In genomic region chr1:182959251-182959691, GRCm38 (mm10) we compare ENCODE assay signal across 8 mouse cellular contexts. TPM values are rescaled to one million over a fixed set of nuclear protein-coding genes. Genes with fewer than 3 reads are reported as not detected.
DNase-seq lines count a peak whose midpoint lies in the region; TF ChIP-seq lines count a peak whose summit lies in the region.

No protein-coding gene starts in this region.

- H3K36me3 ChIP-seq in ES-Bruce4 (ENCODE audit: control insufficient read depth, insufficient read depth, low read length, poor library complexity, severe bottlenecking): no peaks in the 10 kb centered on the region
- H3K36me3 ChIP-seq in heart, adult 2 months (ENCODE audit: control insufficient read depth, insufficient read depth, low read length): no peaks in the 10 kb centered on the region
- no peaks in the 10 kb centered on the region for H3K36me3 ChIP-seq in kidney, adult 2 months (ENCODE audit: control insufficient read depth, insufficient read depth, low read length)

- no peaks in the 10 kb centered on the region for H3K27me3 ChIP-seq in ES-Bruce4 (ENCODE audit: control insufficient read depth, insufficient read depth, low read length, poor library complexity, severe bottlenecking)
- 0 out of 2 replicates have a peak, but pooled peaks cover 1% of the 10 kb centered on the region for H3K27me3 ChIP-seq in heart, adult 2 months (ENCODE audit: control insufficient read depth, insufficient read depth, low read length)
- H3K27me3 ChIP-seq in kidney, adult 2 months (replicated peaks; ENCODE audit: control insufficient read depth, insufficient read depth, low read length): no peaks in the 10 kb centered on the region

- TF ChIP-seq EP300 in ES-Bruce4 (IDR thresholded peaks at IDR 0.05; ENCODE audit: insufficient read depth, low read depth, low read length): no peak
- TF ChIP-seq EP300 in heart, adult 2 months (IDR thresholded peaks at IDR 0.05; ENCODE audit: insufficient read depth, low read depth, low read length): no peak

- H3K9me3 ChIP-seq in ES-Bruce4 (replicated peaks; ENCODE audit: control insufficient read depth, insufficient read depth, low read length, poor library complexity, severe bottlenecking): no peaks in the 10 kb centered on the region

- intact Hi-C loops in heart, adult 2 months (cut with DNase I): loop anchor here (5.0 kb wide), 1 partner anchor 167 kb away; no protein-coding TSS in a partner anchor

- no peak overlapping the region; the same call in 1 of the 2 replicates for H3K9ac ChIP-seq in ES-Bruce4 (ENCODE audit: low read depth, poor library complexity, severe bottlenecking)
- peak overlapping the region; percentile 41; the same call in 1 of the 2 replicates for H3K9ac ChIP-seq in heart, adult 2 months (ENCODE audit: low read depth, low read length)

- WGBS in heart, adult 2 months: under 1% methylated on average over 17 of the region's 17 CpGs
- 5% methylated on average over 17 of the region's 17 CpGs for WGBS in kidney, adult 2 months
- WGBS in lung, adult 2 months: 7% methylated on average over 17 of the region's 17 CpGs

- peak overlapping the region; percentile 11; the same call in 1 of the 2 replicates for H3K4me3 ChIP-seq in ES-Bruce4 (ENCODE audit: low read depth, low read length)
- H3K4me3 ChIP-seq in heart, adult 2 months: peak overlapping the region; percentile 58
- H3K4me3 ChIP-seq in kidney, adult 2 months (ENCODE audit: insufficient read depth, low read depth, low read length): peak overlapping the region; percentile 54
- H3K4me3 ChIP-seq in lung, adult 2 months (replicated peaks; ENCODE audit: extremely low read depth, low read depth, low read length): peak overlapping the region; percentile 47

- peak; percentile 89 for DNase-seq in brain, embryonic 14.5 days (ENCODE audit: low read depth)
- DNase-seq in heart, adult 2 months: peak; percentile 56 to 57
- DNase-seq in kidney, adult 2 months: peak; percentile 62
- peak; percentile 42 for DNase-seq in lung, adult 2 months
- peak; percentile 46 for DNase-seq in ovary, postnatal 14 days (ENCODE audit: low spot score)
- no peak for DNase-seq in right cerebral cortex, postnatal 14 days
- DNase-seq in right cerebral cortex, postnatal 36 days (ENCODE audit: low spot score in 2 of 2): no peak

- H3K4me1 ChIP-seq in ES-Bruce4 (ENCODE audit: control insufficient read depth, insufficient read depth, low read length): no peaks in the 10 kb centered on the region
- H3K4me1 ChIP-seq in heart, adult 2 months (ENCODE audit: control insufficient read depth, insufficient read depth, low read length): peaks cover 5% of the 10 kb centered on the region
- H3K4me1 ChIP-seq in kidney, adult 2 months (ENCODE audit: control insufficient read depth, insufficient read depth, low read length): no peaks in the 10 kb centered on the region
- H3K4me1 ChIP-seq in lung, adult 2 months (ENCODE audit: control insufficient read depth, insufficient read depth, low read length): peaks cover 15% of the 10 kb centered on the region

- no peak for TF ChIP-seq CTCF in ES-Bruce4 (IDR thresholded peaks at IDR 0.05; ENCODE audit: low read depth, low read length)
- TF ChIP-seq CTCF in brain, embryonic 14.5 days (IDR thresholded peaks at IDR 0.05; ENCODE audit: borderline replicate concordance, extremely low read depth, insufficient read depth, insufficient read length): no peak
- TF ChIP-seq CTCF in heart, adult 2 months (IDR thresholded peaks at IDR 0.05): no peak
- no peak for TF ChIP-seq CTCF in kidney, adult 2 months (conservative IDR thresholded peaks at IDR 0.05; ENCODE audit: insufficient read depth, insufficient read length, low read depth, low read length)
- no peak for TF ChIP-seq CTCF in lung, adult 2 months (IDR thresholded peaks at IDR 0.05; ENCODE audit: insufficient read depth, low read length)

- H3K27ac ChIP-seq in ES-Bruce4 (ENCODE audit: insufficient read depth, low read length): no peak overlapping the region
- peak overlapping the region; percentile 51; the same call in 1 of the 2 replicates for H3K27ac ChIP-seq in heart, adult 2 months
- H3K27ac ChIP-seq in kidney, adult 2 months (ENCODE audit: insufficient read depth, low read depth, low read length): no peak overlapping the region

- no peak for TF ChIP-seq POLR2A in ES-Bruce4 (IDR thresholded peaks at IDR 0.05; ENCODE audit: insufficient read depth, low read length)
- TF ChIP-seq POLR2A in brain, embryonic 14.5 days (IDR thresholded peaks at IDR 0.05; ENCODE audit: borderline replicate concordance, extremely low read depth, insufficient read depth, insufficient read length, poor library complexity, severe bottlenecking): no peak
- no peak for TF ChIP-seq POLR2A in heart, adult 2 months (IDR thresholded peaks at IDR 0.05; ENCODE audit: insufficient read depth, low read depth, low read length)
- TF ChIP-seq POLR2A in kidney, adult 2 months (IDR thresholded peaks at IDR 0.05; ENCODE audit: low read depth, low read length): no peak
- TF ChIP-seq POLR2A in lung, adult 2 months (IDR thresholded peaks at IDR 0.05; ENCODE audit: borderline replicate concordance, extremely low read depth, low read depth, low read length): no peak

- no peaks in the 10 kb centered on the region for H3K79me2 ChIP-seq in heart, adult 2 months (replicated peaks; ENCODE audit: control insufficient read depth, insufficient read depth, low read length)

RNA-seq across cellular contexts. Expression of gene Tlr5, which starts 4.7 kb away (rescaled TPM):
- 1.5 and 1.9 TPM in 2 replicates for polyA plus RNA-seq in ES-Bruce4 (2011; ENCODE audit: insufficient read depth, insufficient read length, low read depth, missing spikeins)
- polyA plus RNA-seq in brain, embryonic 14.5 days (2012; rRNA removed): 0.61 and 0.64 TPM in 2 replicates
- 1 to 10 TPM; 1.1 to 1.7 TPM for total RNA-seq in heart, adult 2 months (2021)
- polyA plus RNA-seq in heart, adult 2 months (2012; rRNA removed): 1.2 and 1.5 TPM in 2 replicates
- 0.42 and 0.66 TPM in 2 replicates for polyA plus RNA-seq in kidney, adult 2 months (2012; rRNA removed)
- polyA plus RNA-seq in lung, adult 2 months (2012; rRNA removed): 6.1 and 7.4 TPM in 2 replicates

Comparison
In these comparisons a context has a peak if more than half of its experiments do, and no peak if none do; other contexts are left out.
1. DNase-seq: peak in brain, embryonic 14.5 days (single experiment), heart, adult 2 months (2 of 2), kidney, adult 2 months (single experiment), lung, adult 2 months (single experiment) and ovary, postnatal 14 days (single experiment); none in right cerebral cortex, postnatal 14 days (single experiment) and right cerebral cortex, postnatal 36 days (0 of 2).
2. Peak in every context shown above with its lines, with median percentiles within 50 percentile points of each other: H3K4me3 ChIP-seq.